In genomic region chr8:62284378-62285110, GRCm38 (mm10) we compare ENCODE assay signal across 7 mouse cellular contexts.
DNase-seq lines count a peak whose midpoint lies in the region; ATAC-seq and TF ChIP-seq lines count a peak whose summit lies in the region.

No protein-coding gene starts in this region.

- H3K27ac ChIP-seq in forebrain, embryonic 11.5 days (ENCODE audit: low read depth, low read length), result no peak overlapping the region
- H3K27ac ChIP-seq in hindbrain, embryonic 12.5 days, result peak overlapping the region; percentile 60; the same call in 1 of the 2 replicates

- no peaks in the 10 kb centered on the region for H3K9me3 ChIP-seq in forebrain, embryonic 11.5 days (ENCODE audit: control insufficient read depth, low read length)
- H3K9me3 ChIP-seq in hindbrain, embryonic 12.5 days (replicated peaks), result no peaks in the 10 kb centered on the region

- ATAC-seq in forebrain, embryonic 11.5 days (replicated peaks; ENCODE audit: low FRiP score), result peak; percentile 86
- ATAC-seq in hindbrain, embryonic 12.5 days (ENCODE audit: low FRiP score), result peak; percentile 93
- ATAC-seq in frontal cortex, adult (ENCODE audit: low TSS enrichment), result no peak

- H3K4me1 ChIP-seq in forebrain, embryonic 11.5 days (replicated peaks; ENCODE audit: control insufficient read depth, insufficient read depth, low read length), result peaks cover 3% of the 10 kb centered on the region; the same call in 1 of the 2 replicates
- H3K4me1 ChIP-seq in hindbrain, embryonic 12.5 days, result peaks cover 10% of the 10 kb centered on the region

- no peaks in the 10 kb centered on the region for H3K27me3 ChIP-seq in forebrain, embryonic 11.5 days (ENCODE audit: control insufficient read depth, insufficient read depth, low read length)
- H3K27me3 ChIP-seq in hindbrain, embryonic 12.5 days, result no peaks in the 10 kb centered on the region

- no peak for TF ChIP-seq CTCF in brain, embryonic 14.5 days (IDR thresholded peaks at IDR 0.05; ENCODE audit: borderline replicate concordance, extremely low read depth, insufficient read depth, insufficient read length)

- no peak overlapping the region for H3K4me3 ChIP-seq in forebrain, embryonic 11.5 days (ENCODE audit: low read depth, low read length)
- H3K4me3 ChIP-seq in hindbrain, embryonic 12.5 days, result no peak overlapping the region

- no peak overlapping the region for H3K9ac ChIP-seq in forebrain, embryonic 11.5 days (ENCODE audit: low read length)
- no peak overlapping the region for H3K9ac ChIP-seq in hindbrain, embryonic 12.5 days

- peak; percentile 81 for DNase-seq in brain, embryonic 14.5 days (ENCODE audit: low read depth)
- DNase-seq in forebrain, embryonic 11.5 days (ENCODE audit: low spot score), result peak; percentile 64
- peak; percentile 7 for DNase-seq in lung, postnatal 14 days
- peak; percentile 10 for DNase-seq in urinary bladder, postnatal 10 days (ENCODE audit: low spot score)
- no peak for DNase-seq in left cerebral cortex, adult 8-10 months (ENCODE audit: low spot score in 2 of 2)

- H3K4me2 ChIP-seq in forebrain, embryonic 11.5 days (ENCODE audit: low read depth, low read length, severe bottlenecking), result no peak overlapping the region
- 0 out of 2 replicates have a peak overlapping the region, but pooled peaks have one; percentile 13 for H3K4me2 ChIP-seq in hindbrain, embryonic 12.5 days (replicated peaks)

- TF ChIP-seq POLR2A in brain, embryonic 14.5 days (IDR thresholded peaks at IDR 0.05; ENCODE audit: borderline replicate concordance, extremely low read depth, insufficient read depth, insufficient read length, poor library complexity, severe bottlenecking), result no peak

- WGBS in forebrain, embryonic 11.5 days, result 56% methylated on average over 12 of the region's 12 CpGs
- 50% methylated on average over 12 of the region's 12 CpGs for WGBS in hindbrain, embryonic 12.5 days

- no peaks in the 10 kb centered on the region for H3K36me3 ChIP-seq in forebrain, embryonic 11.5 days (ENCODE audit: control insufficient read depth, insufficient read depth, low read length)
- no peaks in the 10 kb centered on the region for H3K36me3 ChIP-seq in hindbrain, embryonic 12.5 days

Comparison
In these comparisons a context has a peak if more than half of its experiments do, and no peak if none do; other contexts are left out.
1. DNase-seq: peak in brain, embryonic 14.5 days (single experiment), forebrain, embryonic 11.5 days (single experiment), lung, postnatal 14 days (single experiment) and urinary bladder, postnatal 10 days (single experiment); none in left cerebral cortex, adult 8-10 months (0 of 2).